Mouse (Mus musculus): ENCODE measurements at regions not wholly inside any gene's neighbourhood (a gene's known extent, or its start where the extent isn't known, plus 50 kb on each side); places are given as distances from the start of the nearest gene placed in this dataset.

DNA sequence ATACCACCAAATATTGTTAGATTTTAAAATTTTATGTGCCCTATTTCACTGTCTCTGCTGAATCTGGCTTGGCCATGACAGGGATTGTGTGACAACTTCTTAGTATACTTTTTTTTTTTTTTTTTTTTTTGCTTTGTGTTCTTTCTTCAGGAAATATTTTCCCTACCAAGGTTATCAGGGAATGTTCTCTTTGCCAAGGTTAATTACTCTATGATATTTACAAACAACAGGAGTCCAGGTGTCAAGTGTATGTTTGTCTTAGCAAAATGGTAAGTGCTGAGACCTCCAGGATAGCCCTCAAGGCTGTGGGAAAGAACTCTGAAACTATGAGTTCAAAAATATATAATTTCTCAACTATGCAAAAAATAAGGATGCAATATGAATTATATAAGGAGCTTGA lies 143.4 kb downstream of the Tmem161b start:
- H3K4me3 ChIP-seq = no peak overlapping the region
- intact Hi-C loops (cut with DNase I) = no loop called here
- no peak for TF ChIP-seq EP300 (IDR thresholded peaks at IDR 0.05; ENCODE audit: insufficient read depth, low read depth, low read length)
- TF ChIP-seq CTCF (IDR thresholded peaks at IDR 0.05) = no peak
- TF ChIP-seq POLR2A (IDR thresholded peaks at IDR 0.05; ENCODE audit: insufficient read depth, low read depth, low read length) = no peak
- no peaks in the 10 kb centered on the region for H3K36me3 ChIP-seq (ENCODE audit: control insufficient read depth, insufficient read depth, low read length)
- H3K27ac ChIP-seq = no peak overlapping the region
- no peaks in the 10 kb centered on the region for H3K4me1 ChIP-seq (ENCODE audit: control insufficient read depth, insufficient read depth, low read length)
- no peak overlapping the region for H3K9ac ChIP-seq (ENCODE audit: low read depth, low read length)
- H3K79me2 ChIP-seq (replicated peaks; ENCODE audit: control insufficient read depth, insufficient read depth, low read length) = no peaks in the 10 kb centered on the region
- H3K27me3 ChIP-seq (ENCODE audit: control insufficient read depth, insufficient read depth, low read length) = no peaks in the 10 kb centered on the region
- DNase-seq = no peak

DNA sequence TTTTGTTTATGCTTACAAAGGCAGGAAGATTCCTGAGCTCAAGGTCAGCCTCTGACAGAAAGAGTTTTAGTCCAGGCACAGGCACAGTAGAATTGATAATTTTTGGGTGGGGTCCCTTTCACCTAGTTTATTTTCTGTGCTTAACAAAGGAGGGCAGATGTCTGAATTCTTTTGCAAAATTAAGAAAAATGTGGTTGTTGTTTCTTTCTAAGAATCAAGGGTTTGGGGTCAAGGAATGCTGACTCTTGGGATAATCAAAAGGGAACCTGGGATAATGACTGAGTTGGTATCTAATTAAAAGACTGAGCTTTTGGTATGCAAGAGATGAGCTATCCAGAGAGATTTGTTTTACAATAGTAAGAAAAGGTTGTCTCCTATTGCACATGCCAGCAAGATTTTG lies 143.9 kb downstream of the Tmem161b start:
- Histone ChIP-seq H3K79me2 (replicated peaks; ENCODE audit: control insufficient read depth, insufficient read depth, low read length) (no peaks in the 10 kb centered on the region), H3K27me3 (ENCODE audit: control insufficient read depth, insufficient read depth, low read length) (no peaks in the 10 kb centered on the region), H3K27ac (no peak overlapping the region), H3K4me3 (no peak overlapping the region), H3K4me1 (ENCODE audit: control insufficient read depth, insufficient read depth, low read length) (no peaks in the 10 kb centered on the region), H3K9ac (ENCODE audit: low read depth, low read length) (no peak overlapping the region), H3K36me3 (ENCODE audit: control insufficient read depth, insufficient read depth, low read length) (no peaks in the 10 kb centered on the region)
- intact Hi-C loops (cut with DNase I) = no loop called here
- DNase-seq = no peak
- TF ChIP-seq EP300 (IDR thresholded peaks at IDR 0.05; ENCODE audit: insufficient read depth, low read depth, low read length) = no peak

DNA sequence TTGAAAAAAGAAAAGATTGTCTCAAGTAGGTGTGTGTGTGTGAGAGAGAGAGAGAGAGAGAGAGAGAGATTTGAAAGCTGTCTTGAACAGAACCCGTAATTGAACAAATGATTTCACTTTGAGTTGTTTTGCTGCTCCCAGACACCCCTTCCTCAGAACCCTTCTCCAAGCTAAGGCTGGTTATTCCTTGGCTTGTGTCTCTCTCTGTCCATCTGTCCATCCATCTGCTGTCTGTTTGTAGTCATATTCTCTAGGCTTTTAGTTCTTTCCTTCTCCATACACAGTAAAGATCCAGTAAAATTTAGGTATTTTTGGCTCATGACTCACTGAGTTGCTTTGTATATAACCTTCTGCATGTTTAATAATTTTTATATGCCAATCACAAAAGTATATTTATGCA lies 144.7 kb downstream of the Tmem161b start:
- no peaks in the 10 kb centered on the region for H3K79me2 ChIP-seq (replicated peaks; ENCODE audit: control insufficient read depth, insufficient read depth, low read length)

DNA sequence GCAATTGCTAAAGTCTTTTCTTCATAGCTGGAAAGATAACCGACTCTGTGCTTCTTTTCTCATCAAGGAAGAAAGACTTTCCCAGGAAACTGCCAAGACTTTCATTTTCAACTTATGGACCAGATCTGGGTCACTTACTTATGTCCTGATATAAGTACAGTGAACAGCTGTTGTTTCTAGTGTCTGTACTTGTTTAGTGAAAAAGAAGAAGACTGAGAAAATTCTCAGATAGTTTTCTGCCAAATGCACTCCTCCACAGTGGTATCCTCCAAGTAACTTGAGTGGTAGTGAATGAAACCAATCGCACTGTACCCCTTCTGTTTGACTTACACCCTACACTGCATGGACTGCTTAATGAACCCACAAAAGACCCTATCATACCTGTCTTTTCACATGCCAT lies 146.1 kb downstream of the Tmem161b start:
- H3K4me3 ChIP-seq = no peak overlapping the region
- DNase-seq = no peak
- no peak overlapping the region for H3K9ac ChIP-seq (ENCODE audit: low read depth, low read length)
- no peak for TF ChIP-seq POLR2A (IDR thresholded peaks at IDR 0.05; ENCODE audit: insufficient read depth, low read depth, low read length)
- TF ChIP-seq EP300 (IDR thresholded peaks at IDR 0.05; ENCODE audit: insufficient read depth, low read depth, low read length) = no peak
- no peak for TF ChIP-seq CTCF (IDR thresholded peaks at IDR 0.05)
- no peaks in the 10 kb centered on the region for H3K4me1 ChIP-seq (ENCODE audit: control insufficient read depth, insufficient read depth, low read length)
- 65% methylated on average over 2 of the region's 2 CpGs for WGBS
- no peaks in the 10 kb centered on the region for H3K79me2 ChIP-seq (replicated peaks; ENCODE audit: control insufficient read depth, insufficient read depth, low read length)
- no peak overlapping the region for H3K27ac ChIP-seq
- no peaks in the 10 kb centered on the region for H3K36me3 ChIP-seq (ENCODE audit: control insufficient read depth, insufficient read depth, low read length)
- intact Hi-C loops (cut with DNase I) = no loop called here
- no peaks in the 10 kb centered on the region for H3K27me3 ChIP-seq (ENCODE audit: control insufficient read depth, insufficient read depth, low read length)

More for the DNA sequence above, 144.7 kb downstream of the Tmem161b start:
- H3K36me3 ChIP-seq (ENCODE audit: control insufficient read depth, insufficient read depth, low read length) = no peaks in the 10 kb centered on the region
- no peaks in the 10 kb centered on the region for H3K4me1 ChIP-seq (ENCODE audit: control insufficient read depth, insufficient read depth, low read length)
- no peak overlapping the region for H3K4me3 ChIP-seq
- 73% methylated on average over 1 of the region's 1 CpGs for WGBS
- intact Hi-C loops (cut with DNase I) = no loop called here
- no peaks in the 10 kb centered on the region for H3K27me3 ChIP-seq (ENCODE audit: control insufficient read depth, insufficient read depth, low read length)
- no peak for TF ChIP-seq POLR2A (IDR thresholded peaks at IDR 0.05; ENCODE audit: insufficient read depth, low read depth, low read length)
- TF ChIP-seq CTCF (IDR thresholded peaks at IDR 0.05) = no peak
- H3K9ac ChIP-seq (ENCODE audit: low read depth, low read length) = no peak overlapping the region
- DNase-seq = no peak
- no peak overlapping the region for H3K27ac ChIP-seq

DNA sequence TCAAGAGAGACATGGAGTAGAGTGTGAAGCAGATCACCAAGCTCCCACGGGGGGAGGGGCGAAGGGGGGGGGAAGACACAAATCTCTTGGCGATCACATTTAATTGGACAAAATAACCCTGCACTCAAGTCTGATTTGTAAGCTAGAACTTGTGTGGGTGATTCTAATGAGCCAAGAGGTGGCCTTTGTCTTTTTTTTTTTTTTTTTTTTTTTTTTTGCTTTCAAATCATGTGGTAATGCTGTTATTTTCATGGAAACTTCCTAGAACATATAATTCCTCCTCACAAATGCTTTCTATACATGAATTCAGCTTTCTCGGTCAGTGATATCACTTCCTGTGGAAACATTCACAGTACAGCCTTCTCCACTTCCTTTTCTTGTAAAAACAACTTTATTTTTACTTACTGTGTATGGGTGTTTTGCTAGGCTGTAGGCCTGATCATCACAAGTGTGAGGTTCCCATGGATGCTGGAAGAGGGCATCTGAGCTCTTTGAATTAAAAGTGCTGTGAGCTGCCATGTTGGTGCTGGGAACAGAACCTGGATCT lies 152.7 kb downstream of the Tmem161b start:
- Histone ChIP-seq H3K27me3 (ENCODE audit: control insufficient read depth, insufficient read depth, low read length) (no peaks in the 10 kb centered on the region), H3K4me3 (no peak overlapping the region), H3K36me3 (ENCODE audit: control insufficient read depth, insufficient read depth, low read length) (no peaks in the 10 kb centered on the region), H3K9ac (ENCODE audit: low read depth, low read length) (no peak overlapping the region), H3K27ac (no peak overlapping the region), H3K4me1 (ENCODE audit: control insufficient read depth, insufficient read depth, low read length) (no peaks in the 10 kb centered on the region), H3K79me2 (replicated peaks; ENCODE audit: control insufficient read depth, insufficient read depth, low read length) (no peaks in the 10 kb centered on the region)
- WGBS = 75% methylated on average over 4 of the region's 4 CpGs
- no peak for DNase-seq
- TF ChIP-seq CTCF (IDR thresholded peaks at IDR 0.05) = no peak
- TF ChIP-seq EP300 (IDR thresholded peaks at IDR 0.05; ENCODE audit: insufficient read depth, low read depth, low read length) = no peak
- no peak for TF ChIP-seq POLR2A (IDR thresholded peaks at IDR 0.05; ENCODE audit: insufficient read depth, low read depth, low read length)
- intact Hi-C loops (cut with DNase I) = no loop called here

DNA sequence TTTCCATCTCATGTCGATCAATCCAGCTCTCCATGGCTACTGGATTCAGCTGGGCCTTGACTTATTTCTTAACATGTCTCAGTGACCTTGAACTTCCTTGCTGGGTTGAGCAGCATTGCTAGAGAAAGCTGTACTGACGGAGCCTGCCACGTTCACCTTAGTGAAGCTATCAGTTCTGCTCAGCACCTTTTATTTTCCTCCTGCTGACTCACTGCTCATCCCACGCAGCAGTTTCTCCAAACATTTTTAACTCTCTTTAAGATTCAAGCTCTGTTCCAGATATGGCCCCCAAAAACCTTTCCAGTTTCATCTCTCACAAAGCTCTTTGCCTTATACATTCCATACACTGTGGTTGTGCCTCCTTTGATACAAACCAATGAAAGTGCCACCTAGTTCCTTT lies 153.8 kb downstream of the Tmem161b start:
- WGBS = 80% methylated on average over 4 of the region's 4 CpGs
- no peak overlapping the region for H3K27ac ChIP-seq
- no peaks in the 10 kb centered on the region for H3K79me2 ChIP-seq (replicated peaks; ENCODE audit: control insufficient read depth, insufficient read depth, low read length)
- intact Hi-C loops (cut with DNase I) = no loop called here
- H3K9ac ChIP-seq (ENCODE audit: low read depth, low read length) = no peak overlapping the region
- H3K4me1 ChIP-seq (ENCODE audit: control insufficient read depth, insufficient read depth, low read length) = no peaks in the 10 kb centered on the region
- H3K27me3 ChIP-seq (ENCODE audit: control insufficient read depth, insufficient read depth, low read length) = no peaks in the 10 kb centered on the region
- H3K36me3 ChIP-seq (ENCODE audit: control insufficient read depth, insufficient read depth, low read length) = no peaks in the 10 kb centered on the region
- no peak for DNase-seq
- TF ChIP-seq EP300 (IDR thresholded peaks at IDR 0.05; ENCODE audit: insufficient read depth, low read depth, low read length) = no peak
- TF ChIP-seq POLR2A (IDR thresholded peaks at IDR 0.05; ENCODE audit: insufficient read depth, low read depth, low read length) = no peak
- TF ChIP-seq CTCF (IDR thresholded peaks at IDR 0.05) = no peak
- H3K4me3 ChIP-seq = no peak overlapping the region
